Mouse (Mus musculus) spleen, postnatal 10 days (tissue): ENCODE data around the gene Slc25a26.

Experiments
- DNase-seq, 2 experiments: peaks; one replicate each; pipeline ENCODE4 v3.0.0; 2021 to 2022; ENCODE audit warnings: low spot score in 2 of 2

Gene Slc25a26

DNA sequence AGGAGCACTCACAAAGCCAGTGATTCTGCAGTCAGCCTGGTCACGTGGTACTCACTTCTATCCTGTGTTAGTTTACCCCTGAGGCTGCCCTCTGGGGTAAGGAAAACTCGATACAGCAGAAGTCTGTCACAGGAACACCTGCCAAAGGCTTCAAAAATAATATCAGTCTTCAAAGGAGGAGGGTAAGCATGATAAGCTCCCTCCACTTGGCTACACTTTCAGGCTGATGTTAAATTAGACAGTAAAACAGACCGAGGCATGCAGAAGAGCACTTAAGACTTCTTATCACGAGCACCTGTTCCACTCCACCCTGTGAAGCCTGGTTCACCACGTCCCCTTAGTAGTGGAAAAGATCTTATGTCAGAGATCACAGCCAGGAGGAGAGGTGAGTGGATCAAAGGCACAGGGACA is 136.9 kb downstream of the Slc25a26 start:
- no peak for DNase-seq

DNA sequence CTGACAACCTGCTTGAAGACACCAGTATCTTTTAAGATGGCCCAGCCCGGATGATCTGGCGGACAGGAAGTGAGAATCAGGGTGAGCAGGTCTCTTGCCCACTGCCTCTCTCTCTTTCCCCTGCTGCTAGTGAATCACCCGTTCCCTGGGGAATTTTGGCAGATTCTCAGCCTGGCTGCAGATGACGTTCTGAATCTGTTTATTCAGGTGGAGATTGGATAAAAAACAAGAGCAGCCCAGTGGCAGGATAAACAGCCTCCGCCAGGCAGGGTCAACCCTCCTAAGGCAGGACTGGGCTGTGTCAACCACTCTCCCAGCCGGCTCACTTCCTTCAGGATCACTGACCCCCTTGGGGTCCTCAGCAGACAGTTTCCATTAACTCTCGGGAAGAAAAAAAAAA is 140.2 kb downstream of the Slc25a26 start:
- no peak for DNase-seq

DNA sequence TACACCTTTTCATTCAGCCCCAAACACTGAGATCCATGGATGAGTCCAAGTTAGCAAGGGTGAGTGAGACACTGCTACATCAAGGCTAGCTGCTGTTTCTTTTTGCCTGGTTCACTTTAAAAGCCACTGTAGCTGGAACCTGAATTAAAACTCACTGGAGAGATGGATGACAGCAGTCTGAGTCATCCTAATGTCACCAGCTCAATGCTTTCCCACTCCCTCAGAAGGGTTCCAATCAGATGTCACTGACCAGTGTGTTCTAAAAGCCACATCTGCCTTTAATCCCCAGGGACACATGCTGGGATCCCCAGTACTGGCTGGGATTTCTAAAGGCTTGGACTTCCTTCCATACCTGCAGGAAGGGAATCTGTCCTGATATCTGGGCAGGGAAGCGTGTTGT is 141.9 kb downstream of the Slc25a26 start:
- no peak for DNase-seq

DNA sequence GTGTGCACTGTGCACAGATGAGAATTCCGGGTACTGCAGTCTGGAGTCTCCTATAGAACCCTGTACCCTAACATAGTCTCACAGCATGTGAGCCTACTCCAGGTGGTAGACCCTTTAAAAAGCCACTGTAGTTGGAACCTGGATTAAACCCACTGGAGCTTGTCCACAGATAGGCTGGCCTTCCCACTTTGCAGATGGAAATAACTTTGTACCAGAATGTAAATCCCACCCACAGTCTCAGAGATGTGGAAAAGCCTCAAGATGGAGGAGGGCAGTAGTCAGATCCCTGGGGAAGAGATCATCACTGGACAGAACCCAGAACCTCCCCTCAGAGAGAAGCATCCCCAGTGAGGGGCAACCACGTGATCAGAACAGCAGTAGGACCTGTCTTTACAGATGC is 143.9 kb downstream of the Slc25a26 start:
- no peak for DNase-seq

DNA sequence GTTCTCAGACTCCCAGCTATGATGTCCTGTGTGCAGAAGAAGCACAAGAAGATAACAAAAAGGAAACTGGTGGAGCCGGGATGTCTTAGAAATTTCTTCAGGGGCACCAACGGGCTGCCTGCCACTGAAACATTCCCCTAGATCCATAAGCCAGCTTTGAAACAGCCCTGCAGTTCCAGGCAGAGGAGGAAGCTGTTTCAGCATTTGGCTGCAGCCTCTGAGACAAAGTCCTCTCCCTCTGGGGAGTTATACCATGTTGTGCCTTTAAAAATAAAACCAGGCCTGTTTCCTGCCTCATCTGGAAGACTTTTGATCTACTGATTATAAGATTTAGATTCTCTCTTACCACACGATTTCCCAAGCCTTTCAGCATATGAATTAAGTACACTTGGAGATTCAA is 144.5 kb downstream of the Slc25a26 start:
- no peak for DNase-seq

DNA sequence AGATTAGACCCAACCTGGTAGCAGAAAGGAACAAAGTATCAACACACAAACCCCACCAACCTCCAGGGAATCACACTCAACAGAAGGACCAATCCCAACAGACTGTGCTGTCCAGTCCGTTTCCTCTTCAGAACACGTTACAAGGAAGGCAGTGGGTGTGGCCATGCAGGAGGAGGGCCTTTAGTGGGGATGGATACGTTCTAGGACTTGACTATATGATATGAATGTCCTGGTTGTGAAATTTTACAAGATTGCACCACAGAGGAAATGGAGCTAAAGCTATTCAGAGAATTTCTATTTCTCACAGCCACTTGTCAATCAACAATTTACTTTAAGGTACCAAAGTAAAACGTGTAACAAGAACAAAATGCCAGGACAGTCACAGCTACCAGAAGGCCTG is 145.6 kb downstream of the Slc25a26 start:
- DNase-seq = no peak

DNA sequence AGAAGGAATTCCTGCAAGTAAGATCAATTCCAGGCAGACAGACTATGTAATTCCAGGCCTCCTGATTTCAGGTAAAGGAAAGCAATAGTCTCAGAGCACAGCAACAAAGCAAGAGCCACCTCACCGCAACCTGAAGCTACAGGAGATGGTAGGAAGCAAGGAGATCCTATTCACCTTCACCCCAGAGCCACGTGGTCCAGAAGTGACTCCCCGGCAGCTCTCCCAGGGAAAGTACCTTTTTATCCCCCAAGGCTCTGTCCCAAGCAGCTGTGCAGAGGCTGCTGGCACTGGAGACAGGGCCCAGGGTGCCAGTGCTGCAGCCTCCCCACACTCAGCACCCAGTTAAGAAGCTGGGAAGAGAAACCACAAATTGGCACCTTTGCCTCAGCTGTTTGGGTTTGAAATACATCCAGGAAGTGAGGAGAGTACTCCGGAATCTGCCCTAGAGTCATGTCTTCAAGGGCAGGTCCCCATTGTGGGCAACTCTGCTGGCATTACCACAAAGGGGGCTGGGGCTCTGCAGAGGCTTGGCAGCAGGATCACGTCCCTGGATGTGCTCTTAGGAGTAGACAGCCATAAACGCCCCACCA is 146.2 kb downstream of the Slc25a26 start:
- DNase-seq = no peak

DNA sequence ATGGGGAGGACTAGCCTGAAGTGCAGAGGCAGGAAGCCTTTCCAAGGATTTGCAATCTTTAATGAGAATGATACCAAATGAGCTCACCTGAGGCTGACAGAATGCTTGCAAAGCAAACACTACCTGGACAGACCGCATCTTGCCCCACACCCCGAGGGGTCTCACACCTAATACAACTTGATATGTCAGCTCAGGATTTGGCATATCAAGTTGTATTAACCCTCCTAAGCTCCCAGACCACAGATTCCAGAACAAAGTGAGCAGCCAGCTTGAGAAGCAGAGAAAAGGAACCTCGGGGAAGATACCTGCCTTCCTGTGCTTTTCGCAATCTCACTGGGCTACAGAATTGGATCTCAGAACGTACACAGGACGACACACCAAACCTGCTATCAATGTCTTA is 146.8 kb downstream of the Slc25a26 start:
- DNase-seq = no peak

DNA sequence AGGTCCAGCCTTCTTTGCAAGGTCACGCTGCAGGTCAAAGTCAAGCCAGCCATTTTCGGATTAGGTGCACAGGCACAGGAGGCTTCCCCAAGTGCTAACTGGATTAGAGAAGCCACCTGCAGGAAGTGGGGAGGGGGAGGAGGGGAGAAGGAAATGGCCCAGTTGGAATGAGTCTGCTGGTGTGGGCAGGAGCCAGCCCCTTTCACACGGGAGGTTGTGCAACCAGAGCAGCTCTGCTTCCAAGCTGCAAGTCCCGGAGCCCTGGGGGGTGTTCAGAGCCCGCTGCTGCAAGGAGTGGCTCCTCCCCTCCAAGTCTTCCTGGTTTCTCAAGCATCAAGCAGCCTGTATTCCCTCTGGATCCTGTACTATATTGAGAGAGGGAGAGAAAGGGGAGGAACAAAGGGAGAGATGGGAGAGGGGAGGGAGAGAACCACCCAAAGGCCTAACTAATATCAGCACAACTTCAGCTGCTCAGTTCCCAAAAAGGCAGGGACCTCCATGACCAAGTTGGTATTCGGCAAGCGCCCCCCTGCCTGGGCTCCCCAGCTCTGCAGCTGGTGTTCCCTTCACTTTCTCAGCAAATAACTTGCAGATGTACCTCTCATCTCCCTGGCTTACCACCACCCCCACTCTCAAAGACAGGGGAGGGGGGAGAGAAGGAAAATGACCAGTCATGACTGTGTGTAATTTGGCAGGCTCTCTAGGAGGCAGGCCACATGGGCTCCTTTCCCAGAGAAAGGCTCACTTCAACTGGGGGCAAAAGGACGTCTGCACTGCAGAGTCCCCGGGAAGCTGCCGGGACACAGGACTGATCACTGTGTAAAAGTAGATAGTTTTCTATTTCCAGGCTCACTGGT is 147.7 kb downstream of the Slc25a26 start:
- DNase-seq = no peak

DNA sequence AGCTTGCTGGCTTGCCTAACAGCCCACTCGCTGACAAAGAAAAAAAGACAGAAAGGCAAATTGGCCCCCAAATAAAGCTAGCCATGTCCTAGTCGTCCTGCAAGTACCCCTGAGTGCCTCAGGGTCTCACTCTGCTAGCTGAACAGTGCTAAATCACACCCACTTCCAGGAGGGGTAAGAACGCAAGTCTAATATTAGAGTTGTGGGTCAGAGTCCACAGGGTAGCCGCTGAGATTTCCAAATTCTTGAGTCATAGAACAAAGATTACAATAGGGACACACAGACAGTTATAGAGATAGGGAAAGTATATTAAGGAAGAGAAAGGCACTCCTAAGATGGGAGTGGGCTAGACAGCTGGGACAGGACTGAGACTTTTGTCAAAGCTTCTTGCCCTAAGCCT is 148.4 kb downstream of the Slc25a26 start:
- no peak for DNase-seq

DNA sequence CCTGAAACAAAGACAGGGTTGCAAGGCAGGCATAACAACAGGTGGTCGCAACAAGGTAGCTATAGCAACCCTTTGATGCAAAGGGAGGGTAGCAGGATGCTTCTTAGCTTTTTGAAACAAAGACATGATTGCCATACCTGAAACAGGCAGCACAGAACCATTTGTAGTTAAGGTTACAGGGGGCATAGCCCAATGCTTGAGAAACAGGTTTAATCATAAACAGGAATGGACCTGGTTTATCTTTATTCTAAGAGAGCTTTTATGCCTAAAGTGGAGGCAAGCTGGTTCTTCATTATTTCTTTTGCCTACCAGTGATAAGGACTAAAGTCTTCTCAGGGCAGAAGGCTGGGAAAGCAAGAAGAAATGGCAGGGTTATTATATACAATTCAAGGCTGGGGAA is 149.5 kb downstream of the Slc25a26 start:
- DNase-seq = no peak

DNA sequence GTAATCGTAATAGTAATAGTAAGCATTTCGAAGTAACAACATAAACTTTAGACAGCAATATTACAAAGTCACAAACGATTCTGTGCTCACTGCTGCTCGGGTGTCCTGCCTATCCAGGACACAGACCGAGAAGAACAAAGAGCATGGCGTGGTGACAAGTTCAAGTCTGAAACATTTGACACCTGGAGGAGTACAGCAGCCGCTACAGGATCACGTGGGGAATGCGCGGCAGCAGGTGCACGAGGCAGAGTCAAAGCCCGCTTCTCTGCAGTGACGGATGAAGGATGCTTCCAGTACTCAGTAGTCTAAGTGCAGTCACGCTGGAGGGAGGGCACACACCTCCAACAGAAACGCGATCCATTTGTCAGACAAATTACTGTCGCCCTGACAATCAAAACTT is 151.4 kb downstream of the Slc25a26 start:
- DNase-seq = no peak

DNA sequence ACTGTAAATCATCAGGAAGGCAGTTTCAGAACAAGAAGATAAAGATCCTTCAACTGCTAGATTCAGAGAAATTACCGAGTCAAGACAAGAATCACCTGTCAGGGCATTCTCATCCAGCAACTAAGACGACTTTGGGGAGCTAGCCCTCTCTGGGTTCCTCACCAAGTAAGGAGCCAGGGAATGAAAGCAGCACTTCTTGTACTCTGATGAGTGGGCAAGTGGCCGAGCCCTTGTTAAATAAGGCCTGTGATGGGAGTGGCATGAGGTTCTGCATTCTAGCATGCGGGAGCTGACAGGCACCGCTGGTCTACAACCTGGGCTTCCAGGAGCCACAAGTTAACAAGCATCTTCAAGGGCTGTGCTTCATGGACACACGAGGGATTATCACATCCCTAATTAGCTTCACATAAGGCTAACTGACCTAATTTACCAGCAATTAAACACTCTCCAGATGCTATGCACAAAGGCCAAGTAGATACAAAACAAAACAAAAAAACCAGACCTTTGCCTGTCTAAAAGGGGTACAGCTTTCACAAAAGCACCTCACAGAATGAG is 152.6 kb downstream of the Slc25a26 start:
- DNase-seq = no peak

DNA sequence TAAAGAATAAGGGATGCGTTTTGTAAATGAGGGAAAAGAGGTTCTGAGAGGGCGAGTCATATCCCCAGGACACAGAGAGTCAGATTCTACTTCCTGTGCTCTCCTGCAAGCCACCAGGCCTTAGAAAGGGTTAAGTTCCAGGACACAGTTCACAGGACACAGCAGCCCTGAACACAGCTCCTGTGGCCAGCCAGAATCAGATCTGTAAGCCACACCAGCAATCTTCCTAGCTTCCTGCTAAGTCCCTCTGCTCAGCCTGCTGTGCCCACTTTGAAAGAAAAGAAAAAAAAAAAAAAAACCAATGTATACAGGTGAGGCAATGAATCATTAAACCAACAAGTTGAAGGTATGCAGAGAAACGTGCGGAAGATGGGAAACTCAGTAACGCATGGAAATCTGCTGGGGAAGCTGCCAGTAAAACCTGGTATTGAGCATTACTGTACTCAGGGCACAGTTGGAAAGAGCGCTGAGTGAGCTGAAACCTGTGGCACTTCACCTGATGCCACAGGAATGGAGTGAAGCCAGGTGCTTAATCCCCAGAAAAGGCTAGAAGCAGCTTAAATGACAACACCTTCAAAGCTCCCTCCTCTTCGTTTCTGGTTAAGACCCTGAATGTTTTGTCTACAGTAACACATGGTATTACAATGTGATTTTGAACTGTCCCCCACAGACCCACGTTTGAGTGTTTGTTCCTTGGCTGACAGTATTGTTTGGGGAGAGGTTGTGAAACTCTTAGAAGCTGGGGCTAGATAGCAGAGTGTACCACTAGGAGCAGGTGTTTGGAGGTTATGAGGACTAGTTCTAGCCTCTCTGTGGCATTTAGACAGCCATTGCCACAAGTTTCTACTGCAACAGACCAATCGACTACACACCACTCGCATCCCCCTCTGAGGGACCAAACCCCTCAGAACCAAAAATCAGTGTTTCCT is 153.5 kb downstream of the Slc25a26 start:
- DNase-seq = no peak
